Mouse (Mus musculus) CD4-positive, CD25-positive, alpha-beta regulatory T cell (primary cell): ENCODE results near the gene Ptges3l. TPM values are rescaled to one million over a fixed set of nuclear protein-coding genes. Genes with fewer than 3 reads are reported as not detected.

Experiments used
- polyA plus RNA-seq: library from polyadenylated mRNA; unstranded; fragments of 100-300 nt; shearing (Covaris generic); gene quantifications from one replicate; pipeline ENCODE4 v1.2.1, GENCODE M21; 2017

The Ptges3l gene
- polyA plus RNA-seq: 3.1 TPM

DNA sequence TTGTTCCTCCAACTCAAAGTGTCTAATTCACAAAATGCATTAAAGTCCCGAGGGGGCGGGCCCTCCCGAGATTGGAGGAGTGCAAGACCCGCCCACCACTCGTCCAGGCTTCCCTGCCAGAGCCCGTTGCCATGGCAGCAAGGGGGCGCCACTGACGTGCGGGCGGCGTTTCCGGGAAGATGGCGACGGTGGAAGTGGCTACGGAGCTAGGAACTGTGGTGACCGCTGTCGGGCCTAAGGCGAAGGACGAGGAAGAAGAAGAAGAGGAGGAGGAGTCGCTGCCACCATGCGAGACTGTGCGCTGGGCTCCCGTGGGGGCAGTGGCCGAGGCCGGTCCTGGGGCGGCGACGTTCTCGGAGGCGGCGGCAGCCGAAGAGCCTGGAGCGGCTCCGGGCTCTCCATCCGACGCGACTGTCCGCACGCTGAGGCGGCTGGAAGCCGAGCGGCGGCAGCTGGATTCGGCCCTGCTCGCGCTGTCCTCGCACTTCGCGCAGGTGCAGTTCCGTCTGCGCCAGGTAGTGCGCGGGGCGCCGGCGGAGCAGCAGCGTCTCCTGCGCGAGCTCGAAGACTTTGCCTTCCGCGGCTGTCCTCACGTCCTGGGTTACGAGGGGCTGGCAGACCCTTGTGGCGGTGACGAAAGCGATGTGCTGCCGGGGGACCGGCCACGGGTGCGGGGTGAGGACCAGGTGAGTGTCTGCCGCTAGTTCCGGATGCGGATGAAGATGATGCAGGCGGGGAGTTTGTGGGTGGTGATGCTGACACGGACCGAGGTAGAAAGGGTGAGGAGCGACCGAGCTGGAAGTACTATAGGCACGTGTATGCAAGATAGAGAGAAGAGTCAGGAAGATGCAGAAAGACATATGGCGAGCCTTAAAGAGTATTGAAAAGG lies at the start of gene Ptges3l, which contains the start of gene Rundc1:
Gene Ptges3l, minus strand, starts transcription at position 409 of the 889 bp plus-strand sequence.
Gene Rundc1, plus strand, starts transcription at position 161 of the 889 bp plus-strand sequence.

DNA sequence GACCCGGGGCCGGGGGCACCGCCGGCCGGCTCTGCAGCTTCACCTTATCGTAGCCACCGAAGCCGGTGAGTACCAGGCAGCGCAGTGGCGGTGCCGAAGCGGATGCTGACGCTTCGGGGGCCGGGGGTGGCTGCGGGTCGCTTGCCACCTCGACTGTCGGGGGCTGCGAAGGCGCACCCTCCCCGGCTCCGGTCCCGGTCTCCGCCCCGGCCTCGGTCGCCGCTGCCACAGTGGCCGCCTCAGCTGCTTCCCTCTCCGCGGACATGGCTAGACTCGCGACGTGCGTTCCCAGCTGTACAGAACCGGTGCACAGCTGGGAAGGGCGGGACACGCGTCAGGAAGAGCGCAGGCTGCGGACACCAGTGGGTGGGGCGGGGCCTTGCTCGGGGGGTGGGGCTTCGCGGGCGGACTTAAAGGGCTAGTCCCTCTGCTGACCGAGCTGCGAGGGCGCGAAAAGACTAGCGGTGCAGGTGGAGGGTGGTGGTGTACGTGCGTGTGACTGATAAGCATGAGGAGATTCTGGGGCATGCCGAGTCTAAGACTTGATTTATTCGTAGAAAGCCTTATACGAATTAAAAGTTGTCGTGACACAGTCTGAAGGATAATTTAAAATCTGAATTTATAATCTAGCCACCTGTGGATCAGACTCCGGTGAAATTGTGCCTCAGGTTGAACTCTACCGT lies 40.9 kb upstream of the Ptges3l start, which contains the start of gene Vat1:
Gene Vat1, minus strand, starts transcription at position 362 of the 683 bp plus-strand sequence.

DNA sequence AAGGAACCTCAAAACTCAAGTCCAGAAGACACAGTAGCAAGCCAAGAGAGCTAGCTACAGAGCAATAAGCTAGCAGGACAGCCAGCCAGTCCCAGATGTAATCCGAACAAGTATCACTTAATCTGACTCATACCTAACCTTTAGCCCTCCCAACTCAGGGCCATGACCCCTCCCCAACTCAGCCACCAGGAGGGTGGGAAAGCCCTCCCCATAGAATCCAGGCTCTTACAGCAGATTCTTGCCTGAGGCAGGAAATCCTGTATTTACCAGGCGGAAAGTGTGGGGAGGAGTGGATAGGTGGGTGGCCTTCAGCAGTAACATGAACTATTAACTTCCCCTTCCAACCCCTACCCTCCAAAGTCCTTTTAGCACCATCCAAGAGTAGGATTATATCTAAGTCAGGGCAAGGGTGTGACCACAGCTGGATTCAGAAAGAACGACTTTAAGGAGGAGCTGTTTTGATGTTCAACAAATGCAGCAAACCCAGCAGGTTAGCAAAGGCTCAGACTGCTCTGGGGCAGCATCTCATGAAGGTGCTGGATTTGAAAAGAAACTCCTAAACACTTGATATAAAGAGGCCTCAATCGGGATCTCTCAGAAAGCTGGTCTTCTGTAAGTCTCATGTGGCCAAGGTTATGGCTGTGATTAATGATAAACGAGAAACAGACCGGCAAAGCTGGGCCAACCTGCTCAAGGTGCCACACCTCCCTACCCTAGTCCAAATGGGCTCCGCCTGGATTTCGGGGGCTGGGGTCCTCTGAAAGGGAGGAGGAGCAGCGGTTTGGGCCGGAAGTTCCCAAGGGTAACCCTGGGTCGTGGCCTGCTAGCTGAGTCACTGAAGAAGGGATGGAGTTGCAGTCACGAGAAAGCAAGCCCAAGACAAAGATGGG lies 39.3 kb upstream of the Ptges3l start, which contains the start of gene Rnd2:
Gene Rnd2, plus strand, starts transcription at position 789 of the 890 bp plus-strand sequence.

DNA sequence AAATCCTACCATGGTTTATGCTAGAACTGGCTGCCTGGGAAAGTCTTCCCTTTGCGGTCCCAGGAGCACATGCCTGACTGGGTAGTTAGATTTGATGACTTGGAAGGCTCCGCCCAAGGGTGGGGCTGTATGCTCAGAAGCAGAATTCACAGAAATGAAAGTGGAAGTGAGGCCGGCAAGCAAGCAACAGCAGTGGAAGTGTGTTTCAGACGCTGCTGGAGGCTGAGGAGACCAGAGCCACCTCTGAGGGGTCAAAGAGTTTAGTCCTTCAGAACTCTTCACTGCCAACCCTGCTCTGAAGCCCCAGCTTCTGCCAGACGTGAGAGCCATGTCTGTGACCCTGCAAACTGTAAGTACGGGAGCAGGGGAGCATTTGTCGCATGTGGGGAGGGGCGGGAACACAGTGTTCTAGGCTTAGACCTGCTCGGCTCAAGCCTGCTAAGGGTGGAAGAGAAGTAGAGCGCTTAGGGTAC lies 23.2 kb upstream of the Ptges3l start, which contains the start of gene Ifi35:
Gene Ifi35, plus strand, starts transcription at position 134 of the 473 bp plus-strand sequence.

DNA sequence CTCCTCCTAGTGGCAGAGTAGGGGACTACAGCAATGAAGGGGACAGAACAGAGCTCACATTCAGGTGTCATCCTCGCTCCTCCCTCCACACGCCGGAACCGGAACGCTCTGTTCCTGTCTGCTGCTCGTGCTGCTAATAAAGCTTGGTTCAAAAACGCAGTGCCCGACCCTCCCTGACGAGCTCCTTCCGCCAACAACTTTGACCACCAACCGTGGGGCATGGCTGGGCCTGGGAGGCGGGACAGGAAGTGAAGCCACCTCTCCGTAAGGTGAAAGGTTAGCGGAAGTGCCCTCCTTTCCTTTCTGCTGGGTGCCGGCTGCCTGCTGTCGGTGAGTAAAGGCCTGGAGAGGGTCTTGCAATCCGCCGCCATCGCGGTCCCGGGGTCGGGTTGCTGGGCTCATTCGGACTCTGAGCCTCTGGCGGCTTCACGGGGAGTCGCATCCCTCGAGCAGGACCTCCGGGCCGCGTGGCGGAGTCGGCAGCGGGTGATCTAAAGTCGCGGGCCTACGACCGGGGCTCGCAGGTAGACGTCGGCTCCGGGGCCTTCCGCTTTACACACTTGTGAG lies 17.1 kb upstream of the Ptges3l start, which contains the start of gene Rpl27:
Gene Rpl27, plus strand, starts transcription at position 172 of the 567 bp plus-strand sequence.

DNA sequence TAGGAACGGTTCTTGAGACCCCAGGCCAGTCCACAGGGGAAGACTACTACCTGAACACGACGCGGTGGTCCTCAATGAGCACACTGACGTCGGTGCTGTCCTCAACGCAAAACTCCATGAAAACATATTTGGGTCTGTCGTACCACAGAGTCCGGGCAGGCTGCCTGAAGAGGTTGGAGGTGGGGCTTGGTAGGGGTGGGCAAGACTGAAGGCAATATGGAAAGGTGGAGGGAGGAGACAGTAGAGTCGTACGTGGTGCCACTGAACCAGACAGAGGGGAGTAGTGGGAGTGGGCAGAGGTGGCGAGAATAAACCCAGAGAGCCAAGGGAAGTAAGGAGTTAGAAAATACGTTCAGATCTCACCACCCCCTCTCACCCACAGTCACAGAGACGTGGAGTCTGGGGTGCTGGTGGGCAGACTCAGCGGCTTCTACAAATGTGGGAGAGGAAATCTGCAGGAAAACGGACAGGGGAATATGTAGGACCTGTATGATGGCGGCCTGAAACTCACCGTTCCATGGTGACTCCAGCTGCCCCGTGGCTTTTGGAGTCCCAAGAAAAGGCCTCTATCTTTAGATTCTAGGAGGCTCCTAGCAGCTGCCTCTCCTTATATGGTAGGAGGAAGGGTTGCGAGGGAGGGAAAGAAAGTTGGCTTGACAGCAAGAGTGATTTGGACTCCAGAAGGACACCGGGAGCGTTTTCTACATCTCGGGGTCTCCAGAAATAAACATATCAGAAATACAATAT lies 855 bp downstream of the Ptges3l start, which contains the start of gene Gm27029:
Gene Gm27029, minus strand, starts transcription at position 692 of the 747 bp plus-strand sequence.

DNA sequence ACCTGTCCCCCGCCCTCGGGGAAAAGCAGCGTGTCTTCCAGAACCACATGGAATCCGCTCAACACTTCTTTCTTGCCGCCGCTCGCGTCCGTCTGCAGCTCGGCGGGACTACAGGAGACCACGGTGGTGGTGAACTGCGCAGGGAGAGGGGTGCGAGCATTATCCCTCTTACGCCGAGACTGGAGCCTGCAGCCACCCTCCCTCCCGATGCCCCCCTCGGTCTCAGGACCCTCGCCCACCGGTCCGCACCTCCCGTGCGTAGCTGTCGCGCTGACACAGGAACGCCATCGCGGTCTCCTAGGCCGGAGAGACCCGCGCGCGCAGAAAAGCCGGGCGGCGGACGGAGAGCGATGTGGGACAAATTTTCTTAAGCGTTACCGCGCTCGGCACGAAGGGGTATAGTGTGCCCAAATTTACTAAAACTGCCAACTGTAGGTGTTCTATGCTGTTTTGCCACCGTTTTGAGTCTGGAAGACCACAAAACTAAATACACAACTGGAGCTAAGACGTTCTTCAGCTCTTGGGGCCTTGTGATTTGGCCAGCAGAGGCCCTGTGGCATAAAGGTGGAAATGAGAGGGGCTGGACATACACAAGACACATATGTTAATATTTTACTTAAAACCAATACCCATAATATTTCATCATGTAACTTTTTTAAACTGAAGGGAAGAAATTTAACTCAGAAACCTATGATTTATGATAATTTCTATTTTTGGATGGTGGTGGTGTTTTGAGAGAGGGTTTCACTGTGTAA lies 7.9 kb downstream of the Ptges3l start, which contains the start of gene Aarsd1:
Gene Aarsd1, minus strand, starts transcription at position 515 of the 755 bp plus-strand sequence.

Other genes with a start within 250 kb of the Ptges3l start
- 2.5 TPM for gene Ccr10, start 249.9 kb downstream of the Ptges3l start, polyA plus RNA-seq
- 71.6 TPM for gene Ezh1, start 198.9 kb downstream of the Ptges3l start, polyA plus RNA-seq
- 0.41 TPM for gene Ramp2, start 179.3 kb downstream of the Ptges3l start, polyA plus RNA-seq
- gene Vps25, start 171.6 kb downstream of the Ptges3l start, polyA plus RNA-seq: 158 TPM
- gene Wnk4, start 164.8 kb downstream of the Ptges3l start, polyA plus RNA-seq: 5.8 TPM
- 0.54 TPM for gene Cntd1, start 146.3 kb downstream of the Ptges3l start, polyA plus RNA-seq
- 112 TPM for gene Coa3, start 146.2 kb downstream of the Ptges3l start, polyA plus RNA-seq
- 207 TPM for gene Becn1, start 123.0 kb downstream of the Ptges3l start, polyA plus RNA-seq
- 186 TPM for gene Psme3, start 109.1 kb downstream of the Ptges3l start, polyA plus RNA-seq
- gene Aoc2, start 100.3 kb downstream of the Ptges3l start, polyA plus RNA-seq: 3.6 TPM
- gene Aoc3, start 94.7 kb downstream of the Ptges3l start, polyA plus RNA-seq: not detected
- not detected for gene G6pc, start 57.8 kb downstream of the Ptges3l start, polyA plus RNA-seq
- gene Aarsd1, start 7.7 kb downstream of the Ptges3l start, polyA plus RNA-seq: 40.9 TPM
- 2.3 TPM for gene Gm27029, start 537 bp downstream of the Ptges3l start, polyA plus RNA-seq
- gene Rundc1, start 248 bp downstream of the Ptges3l start, polyA plus RNA-seq: 32.5 TPM
- gene Rpl27, start 17.0 kb upstream of the Ptges3l start, polyA plus RNA-seq: 356 TPM
- gene Ifi35, start 23.1 kb upstream of the Ptges3l start, polyA plus RNA-seq: 192 TPM
- 0.22 TPM for gene Rnd2, start 39.7 kb upstream of the Ptges3l start, polyA plus RNA-seq
- 0.59 TPM for gene Vat1, start 40.9 kb upstream of the Ptges3l start, polyA plus RNA-seq
- 2.4 TPM for gene Brca1, start 126.6 kb upstream of the Ptges3l start, polyA plus RNA-seq
- 105 TPM for gene Nbr1, start 126.8 kb upstream of the Ptges3l start, polyA plus RNA-seq
- gene Tmem106a, start 156.9 kb upstream of the Ptges3l start, polyA plus RNA-seq: 7.4 TPM
- gene Gm11634, start 173.9 kb upstream of the Ptges3l start, polyA plus RNA-seq: 0.24 TPM
- 56.6 TPM for gene Rdm1, start 201.9 kb upstream of the Ptges3l start, polyA plus RNA-seq
- gene Arl4d, start 240.2 kb upstream of the Ptges3l start, polyA plus RNA-seq: 1.6 TPM